Mouse (Mus musculus) right cerebral cortex, postnatal 25 days (tissue): ENCODE data around the gene Wdhd1.

Source experiments
- DNase-seq: peaks from one replicate; pipeline ENCODE4 v3.0.0; 2022

The Wdhd1 gene

GRCm38 (mm10) chr14:47276036-47276603 lies 537 bp downstream of the Wdhd1 start:
- DNase-seq = no peak

GRCm38 (mm10) chr14:47275417-47275816 lies 1.2 kb downstream of the Wdhd1 start:
- DNase-seq = no peak

GRCm38 (mm10) chr14:47273751-47274150 lies 2.9 kb downstream of the Wdhd1 start:
- no peak for DNase-seq

GRCm38 (mm10) chr14:47269706-47270105 lies 7.0 kb downstream of the Wdhd1 start:
- DNase-seq = no peak

- no peak for DNase-seq
Observed at GRCm38 (mm10) chr14:47269056-47269455, 7.6 kb downstream of the Wdhd1 start.

GRCm38 (mm10) chr14:47265829-47266228 lies 10.8 kb downstream of the Wdhd1 start:
- peak; percentile 11 for DNase-seq

GRCm38 (mm10) chr14:47264866-47265265 lies 11.8 kb downstream of the Wdhd1 start:
- DNase-seq = no peak

GRCm38 (mm10) chr14:47249839-47250238 lies 26.8 kb downstream of the Wdhd1 start:
- DNase-seq = no peak

- no peak for DNase-seq
Observed at GRCm38 (mm10) chr14:47242753-47243152, 33.9 kb downstream of the Wdhd1 start.

- DNase-seq = no peak
Observed at GRCm38 (mm10) chr14:47241046-47241445, 35.6 kb downstream of the Wdhd1 start.

GRCm38 (mm10) chr14:47240600-47240999 lies 36.1 kb downstream of the Wdhd1 start:
- DNase-seq = no peak

GRCm38 (mm10) chr14:47237286-47237685 lies 39.4 kb downstream of the Wdhd1 start:
- DNase-seq = no peak

GRCm38 (mm10) chr14:47236491-47236890 lies 40.2 kb downstream of the Wdhd1 start:
- DNase-seq = no peak

- no peak for DNase-seq
Observed at GRCm38 (mm10) chr14:47234526-47235250, 42.0 kb downstream of the Wdhd1 start.

GRCm38 (mm10) chr14:47234032-47234431 lies 42.6 kb downstream of the Wdhd1 start:
- no peak for DNase-seq

GRCm38 (mm10) chr14:47233602-47234001 lies 43.1 kb downstream of the Wdhd1 start:
- no peak for DNase-seq

- no peak for DNase-seq
Observed at GRCm38 (mm10) chr14:47229796-47230376, 46.8 kb downstream of the Wdhd1 start.

GRCm38 (mm10) chr14:47225931-47226330 lies 50.7 kb downstream of the Wdhd1 start:
- no peak for DNase-seq

- no peak for DNase-seq
Observed at GRCm38 (mm10) chr14:47224476-47225325, 52.0 kb downstream of the Wdhd1 start.

GRCm38 (mm10) chr14:47222631-47223450 lies 53.8 kb downstream of the Wdhd1 start:
- DNase-seq = no peak

- no peak for DNase-seq
Observed at GRCm38 (mm10) chr14:47221567-47221966, 55.1 kb downstream of the Wdhd1 start.

GRCm38 (mm10) chr14:47220231-47221025 lies 56.2 kb downstream of the Wdhd1 start:
- DNase-seq = no peak
